Mouse (Mus musculus): ENCODE measurements around the gene Adgrl2.

Adgrl2 gene

GRCm38 (mm10) chr3:148885184-148885583, 105.2 kb downstream of the Adgrl2 start:
- in situ Hi-C loops (cut with MboI, MseI) = no loop called here

DNA sequence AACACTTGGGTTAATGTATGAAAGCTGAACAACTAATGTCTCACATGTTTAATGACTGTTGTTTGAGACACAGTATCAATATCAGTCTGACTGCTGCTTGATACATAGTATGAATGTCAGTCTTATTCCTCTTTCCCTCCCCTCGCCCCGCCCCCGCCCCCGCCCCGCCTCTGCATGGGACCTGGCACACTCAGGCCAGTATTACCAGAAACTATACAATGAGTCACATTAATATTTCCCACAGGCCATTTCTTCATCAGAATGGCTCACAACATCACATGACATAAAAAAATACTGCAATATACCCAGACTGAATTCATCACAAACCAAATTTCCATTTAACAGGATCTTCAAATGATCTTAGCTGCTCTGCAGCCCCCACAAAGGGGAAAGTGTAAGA, 108.9 kb downstream of the Adgrl2 start:
- in situ Hi-C loops (cut with MboI, MseI) = no loop called here

DNA sequence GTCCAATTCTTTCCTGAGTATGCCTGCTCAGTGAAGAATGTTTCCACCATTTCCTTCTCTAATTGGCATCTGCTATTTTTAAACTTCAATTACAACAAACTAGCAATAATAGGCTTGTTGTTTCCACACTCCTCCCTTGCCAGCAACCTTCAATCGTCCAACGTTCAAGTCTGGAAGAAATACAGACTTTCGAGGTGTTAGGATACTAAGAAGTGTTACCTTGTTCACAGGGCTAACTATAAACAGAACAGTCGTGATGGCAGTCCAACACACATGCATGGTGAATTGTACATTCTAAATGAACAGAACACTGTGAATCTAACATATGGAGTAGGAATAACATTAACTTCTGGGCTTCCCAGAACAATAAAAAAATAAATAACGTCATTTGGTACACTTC, 117.8 kb downstream of the Adgrl2 start:
- in situ Hi-C loops (cut with MboI, MseI) = no loop called here

DNA sequence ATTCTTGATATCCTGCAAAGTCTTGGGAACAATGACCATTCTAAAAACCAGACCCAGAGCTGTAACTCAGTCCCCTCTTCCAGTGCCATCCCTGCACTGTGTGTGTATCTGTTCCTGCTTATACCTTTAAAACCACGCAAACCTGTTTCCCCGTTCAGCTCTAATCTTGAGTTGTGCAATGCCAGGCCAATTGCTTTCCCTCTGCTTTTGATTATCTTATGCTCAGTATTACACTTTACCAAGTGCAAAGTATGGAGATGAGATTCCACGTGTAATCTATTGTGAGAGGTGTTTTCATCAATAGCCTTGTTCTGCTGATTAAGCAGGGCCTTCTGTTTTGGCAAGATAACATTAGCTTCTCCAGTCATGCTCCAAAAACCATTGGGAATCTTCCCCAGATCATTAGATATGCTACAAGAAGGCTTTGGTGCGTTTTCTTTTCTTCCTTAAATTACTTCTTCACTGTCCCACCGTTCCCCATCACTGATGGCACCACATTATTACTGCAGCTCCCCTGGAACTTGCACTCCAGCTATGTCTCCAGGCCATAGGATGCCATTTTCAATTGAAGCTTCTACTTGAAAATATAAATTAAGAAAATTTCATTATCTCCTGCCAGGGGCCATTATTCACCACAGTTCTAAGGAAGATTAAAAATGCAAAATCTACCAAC, 118.4 kb downstream of the Adgrl2 start:
- in situ Hi-C loops (cut with MboI, MseI) = no loop called here

GRCm38 (mm10) chr3:148867618-148868017, 122.7 kb downstream of the Adgrl2 start:
- in situ Hi-C loops (cut with MboI, MseI) = no loop called here

DNA sequence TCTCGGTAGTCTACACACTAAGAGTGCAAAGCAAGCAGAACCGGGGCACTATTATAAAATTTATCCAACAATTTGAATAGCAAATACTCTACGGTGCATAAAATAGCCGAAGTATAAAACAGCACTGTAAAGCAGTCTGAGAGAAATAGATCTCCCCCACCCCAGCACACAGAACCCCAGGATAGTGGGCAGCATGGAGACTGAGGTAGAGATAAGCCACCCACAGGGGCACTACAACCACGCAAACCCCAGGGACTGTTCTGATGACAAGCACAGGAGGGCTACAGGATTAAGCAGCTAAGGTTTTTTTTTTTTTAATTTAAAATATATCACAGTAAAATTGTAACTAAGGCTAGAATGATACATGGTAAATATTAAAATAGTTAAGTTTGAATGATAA, 123.7 kb downstream of the Adgrl2 start:
- in situ Hi-C loops (cut with MboI, MseI) = no loop called here

GRCm38 (mm10) chr3:148866053-148866452, 124.3 kb downstream of the Adgrl2 start:
- in situ Hi-C loops (cut with MboI, MseI) = no loop called here

DNA sequence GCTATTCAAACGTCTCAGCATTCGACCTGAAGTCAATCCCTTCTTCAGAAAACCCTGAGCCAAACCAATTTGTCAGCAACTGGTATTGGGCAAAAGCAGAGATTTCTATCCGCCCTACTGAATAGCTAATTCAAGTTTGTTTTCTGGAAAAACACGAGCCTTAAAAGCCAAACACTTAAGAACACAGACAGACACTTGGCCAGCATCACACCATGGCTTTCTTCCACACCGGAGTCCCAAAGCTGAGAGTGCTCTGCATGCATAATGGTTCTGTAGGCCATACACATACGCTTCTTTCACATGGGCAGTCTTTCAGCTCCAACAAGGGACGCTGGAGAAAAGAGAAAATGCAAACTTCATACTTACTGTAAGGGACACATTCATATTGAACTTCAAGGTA, 125.1 kb downstream of the Adgrl2 start:
- in situ Hi-C loops (cut with MboI, MseI) = no loop called here

DNA sequence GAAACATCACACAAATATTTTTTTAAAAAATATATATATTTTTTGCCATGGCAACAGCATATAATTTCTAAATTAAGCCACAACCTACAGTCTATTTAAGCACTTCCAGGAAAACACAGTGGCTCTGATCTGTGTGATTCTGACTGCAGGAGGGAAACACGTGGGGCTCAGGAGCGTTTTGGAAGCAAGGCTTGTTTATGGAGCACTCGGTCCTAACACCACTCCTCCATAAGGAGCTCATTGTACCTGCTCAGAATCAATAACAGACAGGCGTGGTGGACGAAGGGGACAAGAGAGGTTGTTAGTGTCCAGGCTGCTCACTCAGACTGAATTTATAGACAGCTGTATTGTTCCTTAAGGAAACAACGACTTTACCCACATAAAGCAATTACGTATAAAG, 128.5 kb downstream of the Adgrl2 start:
- in situ Hi-C loops (cut with MboI, MseI) = no loop called here

DNA sequence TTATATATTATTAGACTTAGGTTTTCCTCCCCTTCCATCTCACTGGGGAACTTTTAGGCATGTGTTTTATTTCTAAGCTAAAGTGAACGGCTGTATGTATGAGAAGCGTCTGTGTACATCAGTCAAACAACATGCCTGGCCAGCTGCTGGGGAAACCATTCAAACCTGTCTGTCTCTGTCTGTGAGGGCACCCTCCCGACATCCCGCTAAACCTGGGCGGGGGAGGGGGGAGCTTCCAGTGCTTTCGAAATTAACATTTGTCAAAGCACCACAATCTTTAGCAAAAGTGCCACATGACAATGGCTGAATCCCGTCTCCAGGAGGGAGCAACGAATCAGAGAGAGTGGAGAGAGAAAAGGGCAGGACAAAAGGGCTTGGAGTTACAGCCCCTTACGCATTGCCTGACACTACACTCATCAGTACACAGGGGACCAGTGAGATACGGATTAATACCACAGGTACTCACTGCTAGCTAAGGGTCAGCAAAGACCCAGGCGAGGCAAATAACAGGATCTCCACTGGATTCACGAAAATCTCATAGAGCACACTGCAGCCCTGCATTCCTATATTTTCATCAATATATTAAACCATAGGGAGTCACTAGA, 135.9 kb downstream of the Adgrl2 start:
- in situ Hi-C loops (cut with MboI, MseI) = no loop called here

- in situ Hi-C loops (cut with MboI, MseI) = no loop called here
These were observed 137.0 kb downstream of the Adgrl2 start for GRCm38 (mm10) chr3:148853372-148853771.

- in situ Hi-C loops (cut with MboI, MseI) = no loop called here
These were observed 137.8 kb downstream of the Adgrl2 start for GRCm38 (mm10) chr3:148852556-148852955.

DNA sequence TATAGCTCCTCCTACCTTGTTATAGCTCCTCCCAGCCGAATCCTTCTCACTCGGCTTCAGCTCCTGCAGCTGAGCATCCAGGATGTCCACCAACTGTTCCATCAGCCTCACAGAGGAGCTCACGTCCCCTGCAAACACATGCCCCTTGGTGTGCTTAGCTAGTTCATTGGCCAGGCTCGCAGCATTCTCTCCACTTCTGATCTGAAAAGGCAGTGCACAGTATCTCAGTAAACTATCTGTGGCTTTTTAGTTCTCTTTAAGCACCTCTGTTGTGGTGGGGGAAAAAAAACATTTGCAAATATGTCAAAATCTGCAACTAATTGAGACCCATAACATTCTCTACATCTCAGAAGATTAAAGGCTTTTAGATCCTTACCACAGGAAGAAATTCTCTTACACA, 139.5 kb downstream of the Adgrl2 start:
- in situ Hi-C loops (cut with MboI, MseI) = no loop called here

- in situ Hi-C loops (cut with MboI, MseI) = no loop called here
These were observed 142.0 kb downstream of the Adgrl2 start for GRCm38 (mm10) chr3:148848366-148848765.

DNA sequence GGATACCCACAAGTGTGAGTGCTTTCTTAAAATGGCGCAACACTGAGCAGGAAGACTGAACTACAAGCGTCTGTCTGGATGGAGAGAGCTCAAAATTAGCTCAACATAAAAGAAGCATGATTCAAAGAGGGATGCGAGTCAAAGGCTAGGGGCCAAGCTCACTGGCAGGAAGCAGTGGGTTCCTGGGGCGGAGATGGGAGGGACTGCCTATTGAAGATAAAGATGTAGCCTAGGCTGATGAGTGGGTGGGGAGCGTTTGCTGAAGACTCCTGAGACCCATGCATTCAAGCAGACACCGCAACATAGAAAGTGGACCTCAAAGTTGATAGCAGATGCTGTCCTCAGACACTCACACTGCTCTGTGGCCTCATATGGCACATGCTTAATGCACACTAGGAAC, 146.2 kb downstream of the Adgrl2 start:
- in situ Hi-C loops (cut with MboI, MseI) = no loop called here

GRCm38 (mm10) chr3:148842533-148842932, 147.8 kb downstream of the Adgrl2 start:
- in situ Hi-C loops (cut with MboI, MseI) = no loop called here

DNA sequence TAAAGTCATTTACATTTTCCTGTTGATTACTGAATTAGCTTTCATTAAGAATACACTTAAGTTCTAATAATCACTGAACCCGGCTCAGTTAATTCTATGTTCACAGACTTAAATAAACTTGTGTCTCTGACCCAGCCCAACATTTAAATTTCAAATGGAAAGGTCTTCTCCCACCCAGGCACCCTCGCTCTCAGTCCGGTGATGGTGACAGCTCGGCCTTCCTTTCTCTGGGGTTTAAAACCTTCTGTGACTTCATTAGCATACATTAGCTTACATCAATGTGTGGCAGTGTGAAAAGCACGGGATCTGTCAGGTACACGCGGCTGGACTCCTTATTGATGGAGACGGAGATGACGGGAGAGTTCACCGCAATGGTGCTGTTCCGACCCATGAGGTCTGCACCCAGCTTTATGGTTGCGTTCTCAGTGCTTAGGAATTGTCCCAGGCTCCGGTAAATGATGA, 151.5 kb downstream of the Adgrl2 start:
- in situ Hi-C loops (cut with MboI, MseI) = no loop called here

- in situ Hi-C loops (cut with MboI, MseI) = no loop called here
These were observed 152.1 kb downstream of the Adgrl2 start for GRCm38 (mm10) chr3:148838095-148838834.

DNA sequence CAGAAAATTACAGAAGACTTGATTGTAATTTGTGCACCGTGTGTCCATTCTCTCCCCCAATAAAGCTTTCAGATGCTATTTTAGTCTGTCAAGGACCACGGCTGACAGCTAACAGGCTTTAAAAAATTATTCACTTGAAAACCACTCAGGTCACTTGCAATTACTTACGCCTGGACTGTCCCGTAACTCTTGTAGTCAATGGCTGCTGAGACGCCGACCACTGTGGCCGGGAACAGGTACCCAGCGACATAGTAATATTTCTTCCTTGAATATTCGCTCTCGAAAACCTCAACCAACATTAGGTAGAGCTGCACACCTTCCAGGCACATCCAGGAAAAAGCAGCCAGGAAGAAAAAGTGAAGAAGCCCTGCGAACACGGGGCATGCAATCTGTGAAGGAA, 155.2 kb downstream of the Adgrl2 start:
- in situ Hi-C loops (cut with MboI, MseI) = no loop called here

- in situ Hi-C loops (cut with MboI, MseI) = no loop called here
These were observed 157.1 kb downstream of the Adgrl2 start for GRCm38 (mm10) chr3:148833070-148833769.

- in situ Hi-C loops (cut with MboI, MseI) = no loop called here
These were observed 158.4 kb downstream of the Adgrl2 start for GRCm38 (mm10) chr3:148832001-148832400.

GRCm38 (mm10) chr3:148828519-148828918, 161.8 kb downstream of the Adgrl2 start:
- in situ Hi-C loops (cut with MboI, MseI) = no loop called here
